Mouse (Mus musculus) MEL (cell line): ENCODE results near the gene Tekt4. TPM values are rescaled to one million over a fixed set of nuclear protein-coding genes. Genes with fewer than 3 reads are reported as not detected.

Source experiments
- DNase-seq: peaks from one replicate; pipeline ENCODE4 v3.0.0; 2011; ENCODE audit warnings: low read depth, low spot score
- H3K27ac ChIP-seq: 2 replicates; pipeline ENCODE4 v1.5.1; 2012; ENCODE audit warnings: low read depth, mild to moderate bottlenecking, control low read depth, low read length, moderate library complexity; ENCODE audit not compliant: control insufficient read depth
- H3K27me3 ChIP-seq, 2 experiments: fragments of 150-350 bp in 1 of 2; sonication (generic) in 1 of 2; 2 replicates each; pipeline ENCODE4 v1.6.1; 2012; ENCODE audit warnings: low read length in 2 of 2, mild to moderate bottlenecking in 2 of 2, improper control_type of control experiment in 1 of 2, moderate library complexity in 1 of 2; ENCODE audit not compliant: insufficient read depth in 2 of 2, control insufficient read depth in 1 of 2
- H3K36me3 ChIP-seq, 2 experiments: 2 replicates each; pipeline ENCODE4 v1.6.1; 2012 to 2014; ENCODE audit warnings: low read length in 2 of 2, improper control_type of control experiment in 1 of 2, inconsistent platforms in 1 of 2, mild to moderate bottlenecking in 1 of 2; ENCODE audit not compliant: insufficient read depth in 2 of 2, control insufficient read depth in 1 of 2
- H3K4me1 ChIP-seq, 2 experiments: fragments of 150-350 bp in 1 of 2; sonication (generic) in 1 of 2; 2 replicates each; pipeline ENCODE4 v1.6.1; 2012; ENCODE audit warnings: low read length in 2 of 2, improper control_type of control experiment in 1 of 2, mild to moderate bottlenecking in 1 of 2; ENCODE audit not compliant: insufficient read depth in 2 of 2, control insufficient read depth in 1 of 2
- H3K4me3 ChIP-seq, 2 experiments: fragments of 150-350 bp in 1 of 2; sonication (generic) in 1 of 2; 2 replicates each; pipeline ENCODE4 v1.5.1; 2012; ENCODE audit warnings: low read depth in 2 of 2, low read length in 2 of 2, mild to moderate bottlenecking in 2 of 2, moderate library complexity in 2 of 2, control low read depth in 1 of 2, improper control_type of control experiment in 1 of 2; ENCODE audit not compliant: control insufficient read depth in 1 of 2, insufficient read depth in 1 of 2
- H3K79me2 ChIP-seq: 2 replicates; pipeline ENCODE4 v1.6.1; 2012; ENCODE audit warnings: mild to moderate bottlenecking, low read length, moderate library complexity; ENCODE audit not compliant: control insufficient read depth, poor library complexity, insufficient read depth
- H3K9ac ChIP-seq: 2 replicates; pipeline ENCODE4 v1.6.1; 2012; ENCODE audit warnings: low read depth, mild to moderate bottlenecking, control low read depth, low read length, moderate library complexity; ENCODE audit not compliant: control insufficient read depth, poor library complexity, severe bottlenecking
- H3K9me3 ChIP-seq: fragments of 150-350 bp; sonication (generic); replicated peaks from 2 replicates; pipeline ENCODE4 v1.6.1; 2012; ENCODE audit warnings: mild to moderate bottlenecking, low read length, improper control_type of control experiment, moderate library complexity; ENCODE audit not compliant: insufficient read depth
- CHD1 ChIP-seq: IDR thresholded peaks from 2 replicates; pipeline ENCODE4 v1.6.1; 2012; ENCODE audit warnings: low read depth, mild to moderate bottlenecking, inconsistent platforms, low read length, improper control_type of control experiment
- CTCF ChIP-seq, 3 experiments: IDR thresholded peaks in 2 of 3; conservative IDR thresholded peaks in 1 of 3; 2 replicates each; pipeline ENCODE4 v1.5.1; 2011 to 2012; ENCODE audit warnings: low read length in 3 of 3, low read depth in 2 of 3, mild to moderate bottlenecking in 2 of 3, improper control_type of control experiment in 1 of 3, inconsistent platforms in 1 of 3, mixed read lengths in 1 of 3, moderate library complexity in 1 of 3; ENCODE audit not compliant: control insufficient read depth in 1 of 3, insufficient read depth in 1 of 3, poor library complexity in 1 of 3, severe bottlenecking in 1 of 3
- E2F4 ChIP-seq: IDR thresholded peaks from 2 replicates; pipeline ENCODE4 v1.6.1; 2011; ENCODE audit warnings: low read depth, low read length, improper control_type of control experiment, borderline replicate concordance
- ELF1 ChIP-seq: IDR thresholded peaks from 2 replicates; pipeline ENCODE4 v1.6.1; 2014; ENCODE audit warnings: low read depth, mild to moderate bottlenecking, inconsistent platforms, low read length, improper control_type of control experiment, moderate library complexity
- EP300 ChIP-seq, 2 experiments: IDR thresholded peaks; 2 replicates each; pipeline ENCODE4 v1.6.1; 2011; ENCODE audit warnings: improper control_type of control experiment in 2 of 2, low read length in 2 of 2, low read depth in 1 of 2, mild to moderate bottlenecking in 1 of 2
- GABPA ChIP-seq: IDR thresholded peaks from 2 replicates; pipeline ENCODE4 v1.6.1; 2012; ENCODE audit warnings: low read depth, mild to moderate bottlenecking, inconsistent platforms, low read length, improper control_type of control experiment, moderate library complexity
- GATA1 ChIP-seq: IDR thresholded peaks from 2 replicates; pipeline ENCODE4 v1.6.1; 2011; ENCODE audit warnings: low read depth, low read length, improper control_type of control experiment
- HCFC1 ChIP-seq: IDR thresholded peaks from 2 replicates; pipeline ENCODE4 v1.6.1; 2012; ENCODE audit warnings: low read depth, mild to moderate bottlenecking, inconsistent platforms, low read length, improper control_type of control experiment, moderate library complexity
- JUND ChIP-seq: IDR thresholded peaks from 2 replicates; pipeline ENCODE4 v1.6.1; 2011; ENCODE audit warnings: low read depth, mild to moderate bottlenecking, improper control_type of control experiment, low read length
- KAT2A ChIP-seq: conservative IDR thresholded peaks from 2 replicates; pipeline ENCODE4 v1.6.1; 2012; ENCODE audit warnings: low read depth, low read length, improper control_type of control experiment, inconsistent platforms
- MAX ChIP-seq: IDR thresholded peaks from 2 replicates; pipeline ENCODE4 v1.6.1; 2011; ENCODE audit warnings: low read length, improper control_type of control experiment
- MEF2A ChIP-seq: IDR thresholded peaks from 2 replicates; pipeline ENCODE4 v1.6.1; 2014; ENCODE audit warnings: low read depth, mild to moderate bottlenecking, inconsistent platforms, low read length, improper control_type of control experiment; ENCODE audit not compliant: poor library complexity, insufficient replicate concordance, severe bottlenecking; ENCODE audit errors: extremely low read depth
- MYC ChIP-seq: IDR thresholded peaks from 2 replicates; pipeline ENCODE4 v1.6.1; 2011; ENCODE audit warnings: low read depth, mild to moderate bottlenecking, low read length, improper control_type of control experiment, moderate library complexity
- NRF1 ChIP-seq: IDR thresholded peaks from 2 replicates; pipeline ENCODE4 v1.6.1; 2014; ENCODE audit warnings: low read depth, mild to moderate bottlenecking, inconsistent platforms, low read length, improper control_type of control experiment, moderate library complexity; ENCODE audit not compliant: poor library complexity, insufficient read depth, severe bottlenecking
- POLR2AphosphoS2 ChIP-seq: IDR thresholded peaks from 2 replicates; pipeline ENCODE4 v1.6.1; 2011; ENCODE audit warnings: low read length, improper control_type of control experiment
- RAD21 ChIP-seq: IDR thresholded peaks from 2 replicates; pipeline ENCODE4 v1.6.1; 2011; ENCODE audit warnings: mild to moderate bottlenecking, low read depth, low read length, improper control_type of control experiment
- TBP ChIP-seq: IDR thresholded peaks from 2 replicates; pipeline ENCODE4 v1.8.0; 2011; ENCODE audit warnings: low read depth, low read length, improper control_type of control experiment
- UBTF ChIP-seq: IDR thresholded peaks from 2 replicates; pipeline ENCODE4 v1.6.1; 2012; ENCODE audit warnings: low read depth, mild to moderate bottlenecking, inconsistent platforms, low read length, improper control_type of control experiment, moderate library complexity, borderline replicate concordance; ENCODE audit not compliant: insufficient read depth
- USF1 ChIP-seq: IDR thresholded peaks from 2 replicates; pipeline ENCODE4 v1.6.1; 2014; ENCODE audit warnings: low read depth, mild to moderate bottlenecking, inconsistent platforms, low read length, improper control_type of control experiment, moderate library complexity
- ZC3H11A ChIP-seq: IDR thresholded peaks from 2 replicates; pipeline ENCODE4 v1.6.1; 2012; ENCODE audit warnings: low read depth, mild to moderate bottlenecking, inconsistent platforms, low read length, improper control_type of control experiment
- ZMIZ1 ChIP-seq: IDR thresholded peaks from 2 replicates; pipeline ENCODE4 v1.6.1; 2012; ENCODE audit warnings: low read depth, mild to moderate bottlenecking, inconsistent platforms, low read length, improper control_type of control experiment, moderate library complexity
- polyA plus RNA-seq, 2 experiments: library from polyadenylated mRNA; stranded (reverse) in 1 of 2; unstranded in 1 of 2; fragments of >175 nt in 1 of 2; fragments of >200 nt in 1 of 2; gene quantifications; 2 replicates each; pipeline versions ENCODE4 v1.2.1 to v1.2.4; 2012; ENCODE audit warnings: low replicate concordance in 2 of 2, low read depth in 1 of 2; ENCODE audit not compliant: insufficient read length in 2 of 2, insufficient read depth in 1 of 2, missing spikeins in 1 of 2
- total RNA-seq: library from RNA; depleted of rRNA; stranded (reverse); fragments of 300-350 nt; gene quantifications from 2 replicates; pipeline ENCODE4 v1.2.3, GENCODE M21; 2012

Gene Tekt4
- total and polyA plus RNA-seq, 3 experiments: not detected

- Histone ChIP-seq H3K4me1 (no peaks in the 10 kb centered on the region), H3K27ac (no peak overlapping the region), H3K27me3 (peaks cover 1 to 5% of the 10 kb centered on the region in 2 experiments), H3K79me2 (no peaks in the 10 kb centered on the region), H3K9me3 (no peaks in the 10 kb centered on the region), H3K36me3 (no peaks in the 10 kb centered on the region), H3K4me3 (no peak overlapping the region), H3K9ac (no peak overlapping the region)
- TF ChIP-seq NRF1: no peak
- TF ChIP-seq E2F4: no peak
- TF ChIP-seq MYC: no peak
- no peak for TF ChIP-seq RAD21
- TF ChIP-seq TBP: no peak
- TF ChIP-seq MAX: no peak
- no peak for TF ChIP-seq ELF1
- no peak for TF ChIP-seq USF1
- no peak for TF ChIP-seq CTCF (IDR thresholded peaks at IDR 0.05 in 2 of 3, conservative IDR thresholded peaks at IDR 0.05 in 1 of 3; ENCODE audit: control insufficient read depth in 1 of 3, insufficient read depth in 1 of 3, low read depth in 2 of 3, low read length in 3 of 3, poor library complexity in 1 of 3, severe bottlenecking in 1 of 3)
- TF ChIP-seq GABPA: no peak
- TF ChIP-seq EP300 (IDR thresholded peaks at IDR 0.05; ENCODE audit: low read depth in 1 of 2, low read length in 2 of 2): no peak
- TF ChIP-seq MEF2A: no peak
- no peak for TF ChIP-seq GATA1
- no peak for DNase-seq
These were observed 4.1 kb upstream of the Tekt4 start for GRCm38 (mm10) chr17:25450329-25450728.

- DNase-seq: no peak
- Histone ChIP-seq H3K9me3 (no peaks in the 10 kb centered on the region), H3K27me3 (peaks cover 0 to 1% of the 10 kb centered on the region in 2 experiments; a peak in 1 of 4 replicates), H3K9ac (no peak overlapping the region), H3K36me3 (no peaks in the 10 kb centered on the region), H3K27ac (no peak overlapping the region), H3K4me3 (no peak overlapping the region), H3K4me1 (no peaks in the 10 kb centered on the region), H3K79me2 (no peaks in the 10 kb centered on the region)
- TF ChIP-seq CHD1 (no peak), UBTF (no peak), E2F4 (no peak), JUND (no peak), RAD21 (no peak), KAT2A (no peak), HCFC1 (no peak), ZC3H11A (no peak), GATA1 (no peak), NRF1 (no peak), MAX (no peak), ZMIZ1 (no peak), POLR2AphosphoS2 (no peak)
These were observed 2.0 kb upstream of the Tekt4 start for GRCm38 (mm10) chr17:25452246-25452965.
